Mouse (Mus musculus) kidney, adult 9 months (tissue): ENCODE measurements around the gene Ccnt1.
A peak's percentile ranks its signal among the peaks of the same experiment; 100 is the strongest.

ENCODE experiments used
- DNase-seq: peaks from one replicate; pipeline ENCODE4 v3.0.0; 2022

The Ccnt1 gene

GRCm38 (mm10) chr15:98570873-98571538, at the start of gene Ccnt1, which contains the start of gene 4930415O20Rik:
Gene Ccnt1 (minus strand): TSS chr15:98570923.
Gene 4930415O20Rik (plus strand): TSS chr15:98571004.
- no peak for DNase-seq

- peak; percentile 82 for DNase-seq
These were observed 46.4 kb upstream of the Ccnt1 start for GRCm38 (mm10) chr15:98617176-98617537.

DNA sequence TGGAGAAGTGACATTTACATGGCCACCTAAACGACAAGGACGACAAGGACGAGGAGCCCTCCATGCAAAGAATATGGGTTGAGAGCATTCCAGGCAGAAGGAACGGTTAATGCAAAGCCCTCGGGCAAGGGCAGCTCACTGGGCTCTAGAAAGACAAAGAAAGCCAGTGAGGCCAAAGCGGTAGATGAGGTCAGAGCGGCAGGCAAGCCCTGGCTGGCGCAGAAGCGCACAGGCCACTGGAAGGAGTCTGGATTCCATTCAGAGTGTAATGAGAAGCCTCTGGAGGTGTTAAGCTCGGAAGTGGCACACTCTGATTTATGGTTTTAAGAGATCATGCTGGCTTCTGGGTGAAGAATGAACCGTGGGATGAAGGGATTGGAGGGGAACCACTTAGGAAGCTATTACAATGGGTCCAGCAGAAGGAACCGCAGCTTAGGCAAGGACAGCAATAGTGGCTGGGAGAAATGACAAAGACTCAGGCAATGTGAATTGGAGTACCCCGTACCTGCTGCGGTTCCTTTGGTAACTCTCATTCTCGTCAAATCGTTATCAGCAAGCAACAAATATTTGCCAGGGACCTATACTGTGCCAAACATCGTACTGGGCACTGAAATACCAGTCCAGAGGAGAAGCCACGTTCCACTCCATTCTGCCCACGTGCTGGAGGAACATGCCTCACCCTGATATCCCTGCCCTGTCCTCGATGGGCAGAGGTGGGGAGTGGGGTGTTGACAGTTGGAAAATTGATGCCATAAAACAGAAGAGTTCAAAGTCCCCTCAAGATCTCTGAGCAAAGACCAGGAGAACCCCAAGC, 45.8 kb upstream of the Ccnt1 start:
- DNase-seq = peak; percentile 49

DNA sequence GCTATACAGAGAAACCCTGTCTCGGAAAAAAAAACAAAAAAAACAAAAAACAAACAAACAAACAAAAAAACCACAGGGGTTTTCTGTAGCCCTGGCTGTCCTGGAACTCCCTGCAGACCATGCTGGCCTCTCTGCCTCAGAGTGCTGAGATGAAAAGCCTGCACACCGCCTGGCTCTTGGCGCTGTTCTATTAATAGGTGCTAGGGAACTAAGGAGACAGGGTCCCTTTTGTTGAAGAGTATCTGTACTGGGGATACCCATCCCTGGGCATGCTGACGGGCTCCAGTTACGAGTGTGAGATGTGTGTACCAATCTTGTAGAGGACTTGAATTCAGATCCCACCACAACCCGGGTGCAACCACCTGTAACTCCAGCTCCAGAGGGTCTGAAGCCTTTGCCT, 45.0 kb upstream of the Ccnt1 start:
- no peak for DNase-seq

DNA sequence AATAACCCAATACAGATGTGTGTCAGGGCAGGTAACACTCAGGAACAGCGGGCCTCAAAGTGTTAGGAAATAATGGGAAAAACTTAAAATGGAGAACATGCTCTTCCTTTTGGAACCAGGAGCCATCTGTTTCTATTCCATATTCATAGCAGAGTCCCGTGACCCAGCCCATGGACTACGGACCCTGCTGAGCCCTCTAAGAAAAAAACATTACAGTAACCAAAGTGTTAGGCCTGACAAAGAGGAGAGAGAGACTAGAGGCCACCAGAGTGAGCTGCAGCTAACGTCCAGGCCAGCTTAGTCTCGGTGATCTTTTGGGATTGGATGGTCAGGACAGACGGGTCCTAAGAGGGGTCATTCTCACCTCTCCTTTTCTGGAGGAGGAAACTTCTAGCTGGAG, 44.2 kb upstream of the Ccnt1 start:
- DNase-seq = peak; percentile 76

DNA sequence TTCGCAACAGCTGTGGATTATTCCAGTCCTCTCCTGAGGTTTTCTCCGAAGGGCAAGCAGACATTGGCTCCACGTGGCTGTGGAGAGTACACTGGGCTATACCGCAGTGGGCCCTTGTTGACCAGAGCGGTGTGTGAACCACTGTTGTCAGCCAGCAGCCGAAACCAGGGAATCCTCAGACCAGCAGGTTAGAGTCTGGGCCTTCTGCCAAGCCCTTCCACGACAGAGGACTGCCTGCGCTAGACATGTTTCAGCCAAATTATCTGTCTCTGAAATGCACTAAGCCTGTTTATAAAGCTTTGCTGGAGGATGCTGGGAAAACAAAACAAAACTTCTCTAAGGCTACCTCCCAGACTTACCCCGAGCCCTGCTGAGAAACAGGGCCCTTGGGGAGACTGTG, 43.8 kb upstream of the Ccnt1 start:
- peak; percentile 77 for DNase-seq

DNA sequence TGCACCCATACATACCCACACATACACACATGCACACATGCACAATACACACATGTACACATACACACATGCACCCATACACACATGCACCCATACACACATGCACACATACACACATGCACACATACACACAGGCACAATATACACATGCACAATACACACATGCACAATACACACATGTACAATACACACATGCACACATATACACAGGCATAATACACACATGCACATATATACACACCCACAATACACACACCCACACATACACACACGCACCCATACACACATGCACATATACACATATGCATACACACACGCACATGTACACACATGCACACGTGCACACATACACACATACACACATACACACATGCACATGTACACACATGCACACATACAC, 41.5 kb upstream of the Ccnt1 start:
- DNase-seq = no peak

- DNase-seq = no peak
These were observed 39.5 kb upstream of the Ccnt1 start for GRCm38 (mm10) chr15:98610131-98610633.

- peak; percentile 89 for DNase-seq
These were observed 38.8 kb upstream of the Ccnt1 start, which contains the start of gene Adcy6 for GRCm38 (mm10) chr15:98609331-98610130. Gene Adcy6 (minus strand): TSS chr15:98610076.

DNA sequence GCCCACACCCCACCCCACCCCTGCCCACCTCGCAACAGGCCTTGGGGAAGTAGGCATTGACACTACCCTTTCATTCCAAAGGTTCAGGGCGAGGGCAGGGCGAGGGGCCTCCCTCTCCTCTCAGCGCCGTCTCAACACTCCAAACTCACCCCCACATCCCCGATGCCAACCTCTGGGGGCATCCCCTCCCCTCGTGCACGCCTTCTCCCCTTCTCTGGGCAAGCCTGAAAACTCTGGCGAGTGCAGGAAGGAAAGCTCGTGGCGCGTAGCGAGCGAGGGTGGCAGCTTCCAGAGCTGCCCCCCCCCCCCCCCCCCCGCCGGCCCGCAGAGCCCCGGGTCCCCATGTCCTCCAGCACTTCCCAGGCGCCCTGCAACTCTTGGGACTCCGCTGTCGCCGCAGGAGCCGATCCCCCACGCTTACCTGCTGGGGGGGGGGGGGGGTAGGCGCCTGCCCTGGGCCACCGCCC, 38.1 kb upstream of the Ccnt1 start:
- peak; percentile 50 for DNase-seq

GRCm38 (mm10) chr15:98608058-98608783, 37.5 kb upstream of the Ccnt1 start:
- DNase-seq = peak; percentile 42

DNA sequence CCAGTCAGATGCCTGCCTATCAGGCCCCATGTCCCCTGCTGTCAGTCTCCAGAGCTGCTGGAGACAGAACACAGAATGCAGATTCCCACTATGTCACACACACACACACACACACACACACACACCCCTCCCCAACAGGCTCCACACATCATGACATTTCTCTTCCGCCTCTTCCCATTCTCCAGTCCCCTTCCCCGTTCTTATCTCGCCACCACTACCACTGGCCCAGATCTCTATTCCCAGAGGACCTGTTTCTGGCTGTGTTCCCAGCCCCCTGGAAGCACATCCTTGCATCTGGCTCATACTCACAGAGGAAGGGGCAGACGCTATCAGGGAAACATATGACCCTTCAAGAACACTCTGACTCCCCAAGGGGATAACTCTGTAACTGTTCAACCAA, 36.8 kb upstream of the Ccnt1 start:
- peak; percentile 77 for DNase-seq

DNA sequence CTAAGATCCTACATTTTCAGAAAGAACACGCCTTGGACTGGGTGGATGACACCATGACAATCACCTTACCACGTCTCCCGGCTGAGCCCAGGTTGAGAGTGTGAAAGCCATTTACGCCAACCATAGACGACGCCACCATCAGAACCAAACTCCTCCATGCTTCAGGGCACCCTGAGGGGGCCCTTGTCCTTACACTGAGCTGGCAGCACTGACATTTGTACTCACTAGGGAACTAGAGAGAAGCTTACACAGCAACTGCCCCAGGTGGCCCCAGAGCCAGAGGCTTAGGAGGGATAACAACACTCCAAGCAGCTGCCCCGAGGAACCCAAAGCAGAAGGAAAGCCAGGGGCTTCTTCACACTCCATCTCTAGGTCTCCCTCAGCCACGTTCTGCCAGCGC, 36.0 kb upstream of the Ccnt1 start:
- DNase-seq = no peak

GRCm38 (mm10) chr15:98606051-98606536, 35.4 kb upstream of the Ccnt1 start:
- no peak for DNase-seq

GRCm38 (mm10) chr15:98604041-98604575, 33.4 kb upstream of the Ccnt1 start:
- DNase-seq = peak; percentile 39

GRCm38 (mm10) chr15:98602921-98603458, 32.3 kb upstream of the Ccnt1 start:
- peak; percentile 56 for DNase-seq

GRCm38 (mm10) chr15:98602191-98602881, 31.6 kb upstream of the Ccnt1 start:
- DNase-seq = peak; percentile 54

GRCm38 (mm10) chr15:98601832-98602190, 31.1 kb upstream of the Ccnt1 start:
- DNase-seq = no peak

GRCm38 (mm10) chr15:98600036-98600709, 29.4 kb upstream of the Ccnt1 start:
- no peak for DNase-seq

DNA sequence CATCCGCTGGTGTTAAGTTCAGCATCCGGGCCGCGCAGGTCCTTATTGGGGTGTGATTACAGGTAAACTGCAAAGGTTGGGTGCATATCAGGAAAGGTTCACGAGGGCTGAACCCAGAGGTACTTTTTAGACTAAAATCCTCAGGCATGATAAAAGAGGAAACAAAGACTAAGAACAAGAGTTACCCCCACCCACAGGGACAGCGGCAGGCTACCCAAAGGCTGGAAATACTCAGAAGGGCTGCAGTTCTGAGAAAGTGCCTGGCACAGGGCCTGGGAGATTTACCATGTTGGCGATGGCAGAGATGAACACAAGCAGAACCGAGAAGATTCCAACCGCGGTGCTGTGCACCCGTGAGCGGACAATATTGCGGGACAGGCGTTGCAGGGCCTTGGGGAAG, 25.9 kb upstream of the Ccnt1 start:
- DNase-seq = no peak
